Mouse (Mus musculus) kidney, postnatal 14 days (tissue): ENCODE measurements around the gene Elmod1.
A peak's percentile ranks its signal among the peaks of the same experiment; 100 is the strongest.
"Not testable (repeated sequence)": the region's sequence is repeated elsewhere in the genome, so short reads cannot be mapped to it uniquely, and the experiment has no call there.

Experiments
- DNase-seq: peaks from one replicate; pipeline ENCODE4 v3.0.0; 2022; ENCODE audit warnings: mixed read lengths

The Elmod1 gene

DNA sequence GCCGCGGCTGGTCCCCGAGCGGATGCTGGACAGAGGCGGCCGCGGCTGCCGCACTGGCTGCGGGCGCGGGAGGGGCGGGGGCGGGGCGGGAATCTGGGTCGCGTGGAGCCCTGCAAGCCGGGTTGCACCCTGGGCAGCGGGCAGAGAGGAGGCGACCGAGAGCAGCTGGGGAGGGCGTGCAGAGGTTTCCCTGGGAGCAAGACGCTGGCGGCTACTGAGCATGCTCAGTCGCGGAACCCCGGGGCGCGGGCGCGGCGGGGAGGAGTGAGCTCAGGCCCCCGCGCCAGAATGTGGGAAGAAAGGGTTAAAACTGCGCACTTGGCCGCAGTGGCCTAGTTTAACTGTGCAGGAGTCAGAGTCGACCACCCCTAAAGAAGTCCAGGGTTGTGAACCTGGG lies at the start of gene Elmod1:
Elmod1 (minus strand) TSS at position 180 of the 397 bp plus-strand sequence.
- peak; percentile 43 for DNase-seq

DNA sequence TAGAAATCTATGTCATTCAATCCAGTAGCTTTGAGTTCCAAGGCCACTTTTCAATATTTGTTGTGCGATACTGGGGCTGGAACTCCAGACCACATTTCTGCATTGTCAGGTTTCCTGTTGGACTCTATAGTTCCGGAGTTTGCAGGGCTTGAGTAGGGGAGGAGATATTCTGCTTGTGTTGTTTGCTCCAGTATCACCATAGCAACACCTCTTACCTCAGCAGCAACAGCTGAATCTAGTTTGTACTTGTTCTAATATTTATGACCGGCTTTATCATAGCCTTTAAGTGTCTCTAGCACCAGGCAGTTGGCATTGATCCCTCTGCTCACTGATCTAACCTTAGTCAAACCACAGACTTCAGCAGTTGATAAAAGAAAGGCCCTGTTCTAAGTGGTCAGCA lies 47.7 kb upstream of the Elmod1 start:
- no peak for DNase-seq

DNA sequence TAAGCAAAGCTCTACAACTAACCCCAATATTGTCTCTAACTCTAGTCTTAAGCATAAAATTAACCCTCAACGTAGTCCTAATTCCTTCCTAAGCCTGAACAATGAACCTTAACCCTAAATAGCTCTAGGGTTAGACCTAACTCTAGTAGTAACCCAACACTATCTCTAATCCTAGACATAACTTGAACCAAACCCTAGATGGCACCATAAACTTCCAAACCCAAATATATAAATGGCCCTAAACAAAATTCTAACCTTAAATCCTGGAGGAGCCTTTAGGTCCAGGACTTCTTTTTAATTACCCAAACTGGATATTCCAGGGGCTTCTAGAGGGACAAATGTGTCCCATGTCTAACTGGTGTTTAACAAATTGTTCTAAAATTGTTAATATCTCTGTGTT lies 19.4 kb upstream of the Elmod1 start:
- DNase-seq, result no peak

DNA sequence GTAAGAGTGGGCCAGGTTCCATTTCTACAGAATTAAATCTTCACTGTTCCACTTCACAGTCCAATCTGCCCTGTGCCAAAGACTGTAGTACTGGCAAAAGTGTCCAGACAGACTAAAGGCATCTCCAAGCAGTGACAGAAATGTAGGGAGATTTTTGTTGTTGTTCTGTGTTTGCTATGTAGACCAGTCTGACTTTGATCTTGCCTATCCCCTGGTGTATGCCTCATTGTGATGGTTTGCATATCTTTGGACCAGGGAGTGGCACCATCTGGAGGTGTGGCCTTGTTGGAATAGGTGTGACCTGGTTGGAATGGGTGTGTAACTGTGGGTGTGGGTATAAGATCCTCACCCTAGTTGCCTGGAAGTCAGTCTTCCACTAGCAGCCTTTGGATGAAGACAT lies 17.5 kb upstream of the Elmod1 start:
- DNase-seq, result not testable (repeated sequence)

DNA sequence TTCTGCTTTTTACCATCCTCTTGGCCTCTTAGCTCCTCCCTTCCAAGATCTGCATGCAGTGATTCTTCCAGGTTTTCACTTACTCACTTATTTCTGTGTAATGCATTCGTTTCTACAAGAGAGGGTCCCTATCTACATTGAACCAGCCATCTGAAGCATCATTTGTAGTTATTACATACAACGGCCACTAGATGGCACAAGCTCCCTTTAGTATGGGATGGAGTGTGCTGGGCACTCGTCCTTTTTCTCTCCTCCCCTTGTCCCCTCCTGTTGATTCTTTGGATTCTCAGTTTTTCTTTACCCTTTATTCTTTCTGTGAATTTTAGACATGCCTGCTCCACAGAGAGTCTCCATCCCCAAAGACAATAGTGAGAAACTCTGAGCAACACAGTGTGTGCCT lies 15.8 kb upstream of the Elmod1 start:
- DNase-seq, result peak; percentile 21

DNA sequence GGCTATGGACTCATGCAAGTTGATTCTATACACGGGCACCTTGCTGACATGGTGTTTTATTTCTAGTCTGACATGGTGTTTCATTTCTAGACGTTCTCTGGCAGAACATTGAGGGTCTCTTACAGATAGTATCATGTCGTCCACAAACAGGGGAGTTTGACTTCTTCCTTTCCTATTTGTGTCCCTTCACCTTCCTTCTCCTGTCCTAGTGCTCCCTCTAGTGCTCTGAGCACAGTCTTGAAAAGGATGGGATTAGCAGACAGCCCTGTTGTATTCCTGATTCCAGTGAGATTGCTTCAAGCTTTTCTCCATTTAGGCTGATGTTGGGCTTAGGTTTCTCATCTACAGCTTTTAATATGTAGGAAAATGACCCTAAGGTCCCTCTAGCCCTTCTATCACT lies 11.9 kb upstream of the Elmod1 start:
- DNase-seq, result peak; percentile 26

DNA sequence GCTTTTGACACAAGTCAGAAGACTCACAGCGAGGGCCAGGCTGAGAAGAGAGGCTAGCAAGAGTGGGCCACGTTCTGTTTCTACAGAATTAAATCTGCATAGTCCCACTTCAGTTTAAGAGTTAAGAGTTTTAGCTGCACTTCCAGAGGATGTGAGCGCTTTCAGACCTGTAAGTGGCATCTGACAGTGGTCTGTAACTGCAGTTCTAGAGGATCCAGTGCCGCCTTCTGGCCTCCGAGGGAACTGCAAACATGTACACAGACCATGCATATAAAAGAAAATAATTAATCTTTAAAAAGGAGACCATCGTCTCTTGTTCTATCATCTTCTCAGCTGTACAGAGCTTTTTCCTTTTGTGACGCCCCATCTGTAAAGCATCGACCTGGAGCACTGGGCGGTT lies 9.8 kb upstream of the Elmod1 start:
- peak; percentile 50 for DNase-seq

DNA sequence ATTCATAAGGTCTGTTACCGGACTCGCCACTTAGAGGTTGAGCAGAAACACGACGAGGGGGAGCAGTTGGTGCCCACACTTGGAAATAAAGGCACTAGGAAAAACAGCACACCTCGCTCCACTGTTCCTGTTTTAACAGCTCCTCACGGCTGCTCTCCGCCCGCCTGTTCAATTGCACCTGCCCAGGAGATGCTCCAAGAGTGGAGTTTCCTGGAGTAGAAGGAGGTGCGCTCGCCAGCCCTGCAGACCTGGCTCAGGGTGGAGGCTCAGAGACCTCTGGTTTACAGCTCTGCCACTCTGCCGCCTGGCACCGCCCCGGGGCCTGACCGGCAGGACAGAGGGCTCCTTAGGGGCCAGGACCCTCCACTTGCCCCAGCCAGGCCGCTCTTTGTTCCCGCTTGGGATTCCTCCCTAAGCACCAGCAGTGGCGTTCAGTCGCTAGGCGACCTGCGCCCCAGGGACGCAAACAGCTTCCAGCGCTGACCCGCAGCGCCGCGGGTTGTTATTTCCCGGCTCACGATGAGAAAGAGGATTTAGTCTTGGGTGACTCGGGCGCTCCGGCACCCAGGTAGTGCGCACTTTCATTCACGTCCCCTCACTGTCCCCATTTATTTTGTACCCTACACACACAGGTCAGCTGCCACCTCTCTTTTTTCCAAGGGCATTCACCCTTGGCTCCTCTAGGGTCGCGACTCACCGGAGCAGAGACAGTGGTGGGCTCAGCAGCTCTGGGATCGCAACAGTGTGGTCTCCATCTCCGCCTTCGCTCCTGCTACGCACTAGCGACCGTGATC lies 576 bp downstream of the Elmod1 start:
- DNase-seq, result no peak

DNA sequence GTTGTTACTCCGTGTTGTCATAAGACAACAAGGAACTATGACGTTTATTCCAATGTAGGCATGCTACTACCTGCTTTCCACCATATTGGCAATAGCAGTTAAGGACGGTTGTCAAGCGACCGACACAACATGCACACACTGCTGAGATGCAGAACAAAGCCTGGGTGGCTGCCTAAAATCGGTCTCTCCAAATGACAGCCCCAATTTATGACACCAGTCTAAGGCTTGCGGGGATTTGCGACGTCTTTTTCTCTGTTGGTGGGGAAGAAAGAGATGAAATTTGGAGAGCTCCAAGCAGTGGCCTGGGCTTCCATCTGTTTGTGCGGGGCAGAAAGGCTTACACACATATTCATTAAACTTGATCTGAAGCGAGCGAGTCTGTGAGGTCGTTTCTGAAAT lies 1.2 kb downstream of the Elmod1 start:
- no peak for DNase-seq

DNA sequence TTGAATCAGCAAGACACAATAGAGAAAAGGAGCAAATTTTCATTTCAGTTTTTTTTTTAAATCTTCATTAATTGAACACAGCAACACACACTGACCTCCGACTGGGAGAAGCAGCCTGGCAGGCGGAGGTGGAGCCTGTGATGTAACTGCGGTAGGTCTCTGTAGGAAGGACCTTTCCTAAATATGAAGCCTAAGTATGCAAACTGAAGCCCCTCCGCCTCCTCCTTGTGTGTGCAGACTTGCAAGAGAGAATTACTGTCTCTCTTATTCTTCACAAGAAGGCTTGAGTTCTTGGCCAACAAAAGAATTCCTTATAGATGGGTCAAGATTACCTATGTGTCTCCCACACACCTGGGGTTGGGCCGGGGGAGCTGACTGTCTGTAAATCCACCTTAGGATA lies 1.9 kb downstream of the Elmod1 start:
- no peak for DNase-seq

DNA sequence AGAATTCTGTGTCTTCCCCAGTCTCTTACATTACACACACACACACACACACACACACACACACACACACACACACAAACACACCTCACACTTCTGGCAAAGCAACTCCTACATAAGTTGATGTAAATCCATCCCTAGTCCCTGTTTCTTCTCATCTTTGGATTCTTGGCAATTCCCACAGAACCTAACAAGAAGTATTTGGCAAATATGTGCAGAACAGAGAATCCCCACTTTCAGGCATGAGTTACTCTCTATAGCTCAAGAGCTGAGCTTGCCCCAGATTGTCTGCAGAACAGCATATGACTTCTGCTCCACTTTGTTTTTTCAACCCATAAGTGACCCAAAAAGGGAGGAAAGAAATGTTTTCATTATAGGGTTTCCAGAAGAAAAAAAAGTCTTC lies 2.7 kb downstream of the Elmod1 start:
- no peak for DNase-seq

DNA sequence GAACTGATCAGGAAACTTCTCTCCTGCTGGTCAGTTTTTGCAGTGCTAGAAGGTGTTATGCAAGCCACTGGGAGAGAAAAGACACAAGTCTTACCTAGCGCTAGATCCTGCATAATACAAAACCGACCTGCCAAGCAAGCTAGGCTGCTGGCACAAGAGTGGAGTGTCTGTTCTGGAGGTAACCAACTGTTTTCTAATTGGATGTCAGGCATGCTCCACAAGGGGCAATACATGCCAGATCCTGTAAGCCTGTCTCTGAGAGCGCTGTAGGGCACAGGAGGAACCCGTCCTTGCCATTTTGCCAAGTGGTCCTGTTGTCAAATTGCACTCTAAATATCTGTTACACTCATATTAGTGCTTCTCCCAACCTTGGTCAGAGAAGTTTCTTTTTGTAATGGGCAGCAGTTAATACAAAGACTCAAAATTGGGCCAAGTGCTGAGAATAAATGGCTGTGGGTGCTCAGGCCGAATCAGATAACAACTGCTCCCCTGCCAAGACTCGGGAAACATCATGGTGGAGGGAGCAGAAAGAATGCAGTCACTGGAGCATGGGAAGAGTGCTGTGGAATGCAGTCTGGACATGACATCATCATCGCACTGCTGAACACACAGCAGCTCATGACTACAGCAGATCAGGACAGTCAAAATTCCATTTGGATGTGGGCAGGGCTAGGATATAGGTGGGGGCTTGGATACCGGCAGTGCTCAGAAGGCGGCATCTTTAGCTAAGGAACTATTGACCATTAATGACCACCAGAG lies 7.3 kb downstream of the Elmod1 start:
- DNase-seq, result no peak

DNA sequence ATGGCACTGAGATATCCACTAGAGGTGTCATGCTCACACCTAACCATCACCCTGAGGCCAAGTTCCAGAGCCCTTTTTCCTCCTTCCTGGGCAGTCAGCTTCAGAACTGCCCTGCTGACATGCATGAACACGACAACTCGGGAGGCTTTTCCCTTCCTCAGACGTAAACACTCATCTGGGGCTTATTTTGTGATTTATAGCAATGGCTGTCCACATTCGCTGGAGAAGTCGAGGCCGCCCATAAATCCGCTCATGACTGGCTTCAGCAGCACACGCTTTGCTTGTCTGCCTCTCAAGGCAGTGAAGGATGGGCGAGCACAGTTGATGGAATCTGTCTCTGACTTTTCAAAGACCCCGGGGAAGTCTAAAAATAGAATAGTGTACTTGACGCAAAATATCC lies 18.1 kb downstream of the Elmod1 start:
- peak; percentile 2 for DNase-seq

DNA sequence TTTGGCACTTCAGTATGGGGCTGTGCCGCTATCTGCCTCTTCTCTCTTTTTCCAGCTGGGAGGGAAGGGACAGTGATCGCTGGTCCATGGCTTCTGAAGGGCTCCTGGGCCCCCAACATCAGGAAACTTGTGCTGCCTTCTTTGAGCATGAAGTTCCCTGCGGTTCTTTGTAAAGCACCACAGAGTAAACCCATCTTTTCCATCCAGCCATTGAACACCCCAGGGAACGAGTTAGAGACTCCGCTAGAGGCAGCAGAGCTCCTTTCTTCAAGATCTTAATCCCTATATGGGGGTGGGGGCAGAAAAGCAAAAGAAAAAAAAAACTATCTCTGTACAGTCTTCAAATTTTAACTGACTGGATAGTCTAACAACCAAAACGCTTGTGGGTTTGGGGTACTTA lies 20.2 kb downstream of the Elmod1 start:
- DNase-seq, result no peak

DNA sequence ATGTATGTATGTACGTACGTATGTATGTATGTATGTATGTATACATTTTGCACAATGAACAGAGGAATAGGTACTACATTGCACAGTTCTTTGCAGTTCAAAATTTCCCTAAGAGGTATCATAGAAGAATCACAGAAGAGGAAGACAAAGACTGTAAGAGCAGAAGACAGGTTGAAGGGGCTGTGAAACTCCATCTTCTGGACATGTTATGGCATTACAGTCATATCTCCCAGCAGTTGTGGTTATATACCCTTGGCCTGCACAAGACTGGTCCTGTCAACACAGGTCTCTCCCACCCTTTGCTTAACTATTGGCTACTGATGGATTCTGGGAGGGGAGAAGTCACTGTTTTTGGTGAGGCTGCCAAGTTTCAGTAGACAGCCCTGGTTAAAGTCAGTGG lies 27.6 kb downstream of the Elmod1 start:
- DNase-seq, result no peak

DNA sequence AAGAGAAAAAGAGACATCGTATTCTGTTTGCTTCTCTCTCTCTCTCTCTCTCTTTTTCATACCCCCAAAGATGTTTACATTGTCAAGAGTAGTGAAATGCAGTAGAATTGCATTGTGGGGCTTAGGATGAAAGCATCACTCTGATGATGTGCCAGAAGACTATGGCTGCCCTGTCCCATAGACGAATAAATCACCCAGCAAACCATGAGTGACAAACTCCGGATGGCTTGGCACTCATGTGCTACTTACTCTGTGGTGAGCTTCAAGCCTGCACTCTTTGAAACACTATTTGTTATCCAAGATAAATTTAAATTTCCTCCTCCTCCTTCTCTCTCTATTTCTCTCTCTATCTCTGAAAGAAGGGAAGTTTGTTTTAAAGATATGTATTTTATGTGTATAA lies 36.5 kb downstream of the Elmod1 start:
- DNase-seq, result no peak

DNA sequence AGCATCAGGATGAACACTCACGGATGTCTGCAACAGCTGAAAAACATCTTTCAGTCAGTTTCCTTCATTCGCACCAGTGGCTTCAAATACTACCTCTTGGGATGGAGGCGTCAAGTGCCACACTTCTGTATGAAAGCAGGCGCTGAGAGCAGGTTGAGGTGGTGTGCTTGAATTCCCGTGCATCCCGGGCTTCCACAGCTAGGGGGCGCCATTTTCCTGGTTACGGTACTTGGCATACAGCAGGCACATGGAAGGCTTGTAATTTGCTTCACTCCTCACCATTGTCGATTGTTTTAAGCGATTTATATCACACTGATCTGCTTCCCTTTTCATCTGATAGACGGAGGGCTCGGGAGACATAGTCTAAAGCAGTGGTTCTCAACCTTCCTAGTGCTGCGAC lies 40.9 kb downstream of the Elmod1 start:
- peak; percentile 3 for DNase-seq

DNA sequence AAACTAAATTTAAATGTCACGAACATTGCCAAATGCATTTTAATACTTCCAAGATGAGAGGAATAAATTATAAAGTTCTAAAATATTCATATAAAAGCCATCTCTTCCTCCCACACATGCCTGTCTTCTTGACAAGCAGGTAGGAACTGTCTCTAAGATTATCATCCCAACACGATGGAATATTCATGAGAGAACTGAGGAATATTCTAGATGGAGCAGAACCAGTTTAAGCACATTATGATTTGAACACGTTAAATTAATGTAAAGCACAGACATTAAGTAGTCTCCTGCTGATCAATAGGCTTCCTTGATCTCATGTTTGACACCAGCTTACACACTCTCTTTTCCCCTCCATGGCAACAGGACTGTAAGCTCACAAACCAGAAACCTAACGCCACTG lies 41.7 kb downstream of the Elmod1 start:
- no peak for DNase-seq

DNA sequence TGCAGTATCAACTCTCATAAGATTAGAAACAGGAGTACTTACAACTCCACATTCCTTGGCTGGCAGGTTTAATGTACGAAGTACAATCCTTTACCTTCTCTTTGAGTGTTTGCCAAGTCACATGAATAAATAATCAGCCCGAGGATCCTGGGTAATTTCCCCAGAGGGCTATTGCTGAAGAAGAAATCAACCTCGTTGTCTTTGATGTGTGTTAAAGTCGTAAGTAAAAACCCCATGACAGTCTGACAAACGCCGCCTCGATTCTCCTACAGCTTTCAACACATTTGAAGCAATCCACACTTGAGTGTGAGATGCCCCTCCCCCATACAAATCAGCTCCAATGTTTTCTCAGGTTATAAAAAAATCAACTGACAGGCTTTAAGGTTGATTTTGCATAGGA lies 44.2 kb downstream of the Elmod1 start:
- DNase-seq, result peak; percentile 13

DNA sequence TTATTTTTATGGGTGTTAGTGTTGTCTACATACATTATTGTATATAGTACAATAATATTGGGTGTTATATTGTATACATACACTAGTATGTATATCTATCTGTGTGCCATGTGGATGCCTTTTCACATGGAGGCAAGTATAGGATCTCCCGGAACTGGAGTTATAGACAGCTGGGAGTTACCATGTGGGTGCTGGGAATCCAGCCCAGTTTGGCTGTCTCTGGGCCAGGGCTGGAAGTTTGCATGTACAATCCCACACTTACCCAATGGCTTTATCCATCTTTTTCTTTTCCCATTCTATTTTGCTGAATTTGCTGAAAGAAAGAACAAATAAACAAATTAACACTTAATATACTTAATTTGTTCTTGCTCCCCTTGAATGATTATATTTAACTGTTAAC lies 54.0 kb downstream of the Elmod1 start:
- no peak for DNase-seq

DNA sequence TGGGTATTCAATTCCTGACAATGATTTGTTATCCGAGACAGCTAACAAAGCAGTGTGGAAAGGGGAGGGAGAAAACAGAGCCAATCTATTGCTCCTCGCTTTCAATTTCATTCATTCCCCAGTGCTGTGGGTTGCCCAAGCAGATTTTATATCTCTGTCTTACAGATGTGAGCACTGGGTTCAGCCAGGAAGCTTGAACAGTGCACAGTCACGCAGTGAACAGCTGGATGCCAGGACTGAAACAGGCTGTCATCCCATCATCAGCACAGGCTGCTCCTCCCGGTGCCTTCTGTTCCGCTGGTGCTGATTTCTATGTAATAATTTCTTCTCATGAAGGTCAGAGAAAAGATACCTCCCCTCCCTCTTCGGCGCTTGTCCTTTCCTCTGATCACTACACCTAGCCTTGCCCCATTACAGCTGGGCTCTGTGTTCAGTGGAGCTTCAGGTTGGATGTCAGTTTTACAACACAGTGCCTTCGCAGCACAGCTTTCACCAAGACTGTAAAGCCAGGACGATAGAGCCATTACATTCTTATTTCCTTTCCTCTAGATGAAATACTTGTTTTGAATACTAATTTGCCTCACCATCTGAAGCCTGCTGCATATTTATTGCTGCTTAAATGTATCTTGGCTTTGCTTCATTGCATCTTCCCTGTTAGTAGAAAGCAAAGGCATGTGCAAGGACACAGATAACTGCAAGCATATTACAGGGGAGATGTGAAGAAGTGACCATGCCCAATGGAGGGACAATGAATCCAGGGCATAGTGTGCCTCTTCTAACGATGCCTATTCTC lies 59.0 kb downstream of the Elmod1 start:
- DNase-seq, result no peak

DNA sequence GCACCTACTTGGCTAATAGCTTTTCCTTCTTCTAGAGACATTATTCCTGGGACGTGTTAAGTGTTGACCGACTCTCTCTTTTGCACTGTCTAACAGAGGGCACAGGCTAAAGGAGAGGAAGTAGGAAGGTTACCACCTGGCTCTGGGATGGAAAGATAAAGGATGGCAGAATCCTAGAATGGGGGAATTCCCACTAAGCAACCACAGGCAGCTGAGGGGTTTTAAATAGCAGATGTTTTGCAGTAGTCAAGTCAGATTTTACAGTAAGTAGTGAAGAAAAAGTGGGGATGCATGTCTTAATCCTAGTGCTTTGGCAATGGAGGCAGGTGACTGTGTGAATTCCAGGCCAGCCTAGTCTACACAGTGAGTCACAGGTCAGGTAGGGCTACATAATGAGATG lies 64.3 kb downstream of the Elmod1 start:
- no peak for DNase-seq

DNA sequence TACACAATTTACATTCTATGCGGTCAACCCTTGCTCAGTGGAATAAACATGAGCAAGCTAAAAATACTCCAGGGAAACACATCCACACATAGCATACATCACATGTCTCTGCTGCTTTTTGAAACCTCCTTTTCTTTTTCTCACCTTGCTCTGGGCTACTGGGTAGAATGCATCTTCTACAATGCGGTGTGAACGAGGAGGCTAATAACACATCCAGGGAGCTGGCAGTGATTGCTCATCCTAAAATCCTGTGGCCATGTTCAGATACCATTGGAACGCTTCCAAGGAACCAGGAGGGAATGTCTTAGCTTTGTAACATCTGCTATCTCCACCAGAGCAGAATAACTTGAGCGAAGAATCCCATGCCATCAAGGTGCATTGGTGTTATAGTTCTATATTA lies 64.8 kb downstream of the Elmod1 start:
- DNase-seq, result no peak

DNA sequence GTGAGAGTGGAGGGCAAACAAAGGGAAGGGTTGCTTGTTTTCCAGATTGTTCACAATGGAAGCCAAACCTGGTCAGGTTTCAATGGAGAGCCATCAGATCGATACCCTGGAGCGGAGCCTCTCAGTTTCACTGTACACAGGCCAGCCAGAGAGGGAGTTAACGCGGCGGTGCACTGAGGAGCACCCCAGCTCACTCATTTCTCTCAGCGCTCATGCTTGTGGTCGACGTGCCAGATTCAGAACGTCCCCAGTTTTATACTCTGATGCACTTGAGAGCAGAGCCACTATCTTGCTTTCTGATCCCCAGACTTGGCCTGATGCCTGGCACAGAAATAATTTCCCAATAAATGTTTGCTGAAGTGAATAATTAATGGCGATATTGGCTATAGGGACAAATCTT lies 68.3 kb downstream of the Elmod1 start:
- DNase-seq, result no peak
